Mouse (Mus musculus): ENCODE measurements at regions not wholly inside any gene's neighbourhood (a gene's known extent, or its start where the extent isn't known, plus 50 kb on each side); places are given as distances from the start of the nearest gene placed in this dataset.

DNA sequence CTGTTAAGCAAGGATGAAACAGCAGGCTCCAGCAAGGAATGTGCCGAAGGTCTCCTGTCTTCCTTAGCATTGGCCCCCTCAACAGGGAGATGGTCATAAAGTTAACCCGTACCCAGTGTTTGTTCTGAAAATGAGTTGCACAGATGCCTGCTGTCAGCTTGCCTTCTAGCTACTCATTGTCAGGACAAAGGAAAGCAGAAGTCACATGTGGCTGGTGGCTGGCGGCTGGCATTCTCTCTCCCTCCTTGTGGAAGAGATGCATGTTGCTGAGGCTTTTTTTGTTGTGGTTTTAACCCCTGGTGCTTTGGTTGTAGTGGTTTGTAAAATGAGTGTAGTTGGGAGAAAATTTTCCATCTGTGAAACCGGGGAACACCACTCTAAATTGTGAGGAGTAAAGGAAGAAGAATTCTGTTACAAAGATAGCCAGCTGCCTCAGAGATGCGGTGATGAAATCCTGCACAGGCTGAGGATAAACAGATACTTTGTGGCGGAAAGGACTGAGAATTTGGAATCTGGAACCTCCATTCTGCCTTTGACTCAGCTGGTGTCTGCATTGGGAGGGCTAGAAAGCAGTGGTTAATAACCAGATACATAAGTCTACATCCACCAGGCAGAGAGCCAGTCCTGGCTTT is 220.2 kb downstream of the Snx13 start:
- H3K4me3 ChIP-seq (ENCODE audit: control insufficient read depth in 1 of 2, insufficient read depth in 1 of 2, low read depth in 2 of 2, low read length in 2 of 2) = no peak overlapping the region
- H3K36me3 ChIP-seq (ENCODE audit: control insufficient read depth in 1 of 2, insufficient read depth in 2 of 2, low read length in 2 of 2) = no peaks in the 10 kb centered on the region
- H3K27me3 ChIP-seq (ENCODE audit: control insufficient read depth in 1 of 2, insufficient read depth in 2 of 2, low read length in 2 of 2) = no peaks in the 10 kb centered on the region
- no peak overlapping the region for H3K27ac ChIP-seq (ENCODE audit: control insufficient read depth, low read depth, low read length)
- H3K4me1 ChIP-seq (ENCODE audit: control insufficient read depth in 1 of 2, insufficient read depth in 2 of 2, low read length in 2 of 2) = no peaks in the 10 kb centered on the region
- H3K9ac ChIP-seq (ENCODE audit: control insufficient read depth, low read depth, low read length, poor library complexity, severe bottlenecking) = no peak overlapping the region
- no peaks in the 10 kb centered on the region for H3K79me2 ChIP-seq (ENCODE audit: control insufficient read depth, insufficient read depth, low read length, poor library complexity)
- DNase-seq (ENCODE audit: low read depth, low spot score) = no peak
- no peaks in the 10 kb centered on the region for H3K9me3 ChIP-seq (replicated peaks; ENCODE audit: insufficient read depth, low read length)
- TF ChIP-seq HCFC1 (IDR thresholded peaks at IDR 0.05; ENCODE audit: low read depth, low read length) (no peak), RCOR1 (IDR thresholded peaks at IDR 0.05; ENCODE audit: low read depth, low read length) (no peak), E2F4 (IDR thresholded peaks at IDR 0.05; ENCODE audit: borderline replicate concordance, low read depth, low read length) (no peak), CTCF (IDR thresholded peaks at IDR 0.05 in 2 of 3, conservative IDR thresholded peaks at IDR 0.05 in 1 of 3; ENCODE audit: control insufficient read depth in 1 of 3, insufficient read depth in 1 of 3, low read depth in 2 of 3, low read length in 3 of 3, poor library complexity in 1 of 3, severe bottlenecking in 1 of 3) (no peak), CHD2 (IDR thresholded peaks at IDR 0.05; ENCODE audit: low read length) (no peak), BHLHE40 (IDR thresholded peaks at IDR 0.05; ENCODE audit: borderline replicate concordance, low read depth, low read length) (no peak), MYC (IDR thresholded peaks at IDR 0.05; ENCODE audit: low read depth, low read length) (no peak), MAX (IDR thresholded peaks at IDR 0.05; ENCODE audit: low read length) (no peak), ZNF384 (IDR thresholded peaks at IDR 0.05; ENCODE audit: low read depth, low read length) (no peak), TBP (IDR thresholded peaks at IDR 0.05; ENCODE audit: low read depth, low read length) (no peak), ELF1 (IDR thresholded peaks at IDR 0.05; ENCODE audit: low read depth, low read length) (no peak), NRF1 (IDR thresholded peaks at IDR 0.05; ENCODE audit: insufficient read depth, low read depth, low read length, poor library complexity, severe bottlenecking) (no peak), ZC3H11A (IDR thresholded peaks at IDR 0.05; ENCODE audit: low read depth, low read length) (no peak), POLR2AphosphoS2 (IDR thresholded peaks at IDR 0.05; ENCODE audit: low read length) (no peak), POLR2A (IDR thresholded peaks at IDR 0.05; ENCODE audit: control insufficient read depth in 1 of 2, insufficient read depth in 1 of 2, low read depth in 1 of 2, low read length in 2 of 2, poor library complexity in 1 of 2) (no peak)

DNA sequence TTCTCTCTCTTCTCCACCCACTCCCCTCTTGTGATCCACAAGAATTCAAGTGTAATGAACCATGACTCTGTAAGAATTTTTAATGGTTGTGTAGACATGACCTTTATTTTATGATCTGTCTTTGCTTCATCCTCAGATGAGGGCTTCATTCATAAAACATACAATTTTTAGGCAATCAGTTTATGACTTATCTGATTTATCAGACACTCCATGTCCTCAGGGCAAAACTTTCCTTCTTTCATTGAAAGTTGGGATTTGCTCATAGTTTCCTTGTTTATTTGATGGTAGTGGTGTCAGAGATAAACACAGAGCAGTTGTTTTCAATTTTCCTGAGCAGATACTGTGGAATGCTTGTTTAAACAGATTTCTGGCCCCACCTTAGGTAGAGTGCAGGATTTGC is 212.8 kb downstream of the Snx13 start:
- Histone ChIP-seq H3K27ac (ENCODE audit: control insufficient read depth, low read depth, low read length) (no peak overlapping the region), H3K27me3 (ENCODE audit: control insufficient read depth in 1 of 2, insufficient read depth in 2 of 2, low read length in 2 of 2) (no peaks in the 10 kb centered on the region), H3K36me3 (ENCODE audit: control insufficient read depth in 1 of 2, insufficient read depth in 2 of 2, low read length in 2 of 2) (no peaks in the 10 kb centered on the region), H3K9ac (ENCODE audit: control insufficient read depth, low read depth, low read length, poor library complexity, severe bottlenecking) (no peak overlapping the region), H3K9me3 (replicated peaks; ENCODE audit: insufficient read depth, low read length) (no peaks in the 10 kb centered on the region), H3K4me1 (ENCODE audit: control insufficient read depth in 1 of 2, insufficient read depth in 2 of 2, low read length in 2 of 2) (no peaks in the 10 kb centered on the region), H3K4me3 (ENCODE audit: control insufficient read depth in 1 of 2, insufficient read depth in 1 of 2, low read depth in 2 of 2, low read length in 2 of 2) (no peak overlapping the region), H3K79me2 (ENCODE audit: control insufficient read depth, insufficient read depth, low read length, poor library complexity) (no peaks in the 10 kb centered on the region)
- no peak for TF ChIP-seq USF2 (IDR thresholded peaks at IDR 0.05; ENCODE audit: borderline replicate concordance in 1 of 2, insufficient read depth in 1 of 2, low read depth in 1 of 2, low read length in 2 of 2)
- DNase-seq (ENCODE audit: low read depth, low spot score) = no peak
